Mouse (Mus musculus) kidney, embryonic 15.5 days (tissue): ENCODE measurements around the gene Rims1. TPM values are rescaled to one million over a fixed set of nuclear protein-coding genes. Genes with fewer than 3 reads are reported as not detected.

Experiments used
- ATAC-seq: fragments of 200-750 bp; cut with Nextera tagmentation; replicated peaks from 2 replicates; pipeline ENCODE4 v1.8.0; 2017; ENCODE audit warnings: moderate TSS enrichment; ENCODE audit not compliant: low FRiP score
- H3K27ac ChIP-seq: fragments of 300-500 bp; sonication (generic); 2 replicates; pipeline ENCODE4 v1.5.1; 2015; ENCODE audit warnings: mild to moderate bottlenecking, inconsistent platforms
- H3K27me3 ChIP-seq: fragments of 300-500 bp; sonication (generic); 2 replicates; pipeline ENCODE4 v1.6.1; 2015; ENCODE audit warnings: inconsistent platforms
- H3K36me3 ChIP-seq: fragments of 300-500 bp; sonication (generic); 2 replicates; pipeline ENCODE4 v1.6.1; 2015; ENCODE audit warnings: inconsistent platforms
- H3K4me1 ChIP-seq: fragments of 300-500 bp; sonication (generic); 2 replicates; pipeline ENCODE4 v1.6.1; 2015; ENCODE audit warnings: inconsistent platforms
- H3K4me2 ChIP-seq: fragments of 300-500 bp; sonication (generic); 2 replicates; pipeline ENCODE4 v1.6.1; 2015; ENCODE audit warnings: moderate library complexity, mild to moderate bottlenecking, inconsistent platforms
- H3K4me3 ChIP-seq: fragments of 300-500 bp; sonication (generic); replicated peaks from 2 replicates; pipeline ENCODE4 v1.5.1; 2015; ENCODE audit warnings: mild to moderate bottlenecking, inconsistent platforms
- H3K9ac ChIP-seq: fragments of 300-500 bp; sonication (generic); 2 replicates; pipeline ENCODE4 v1.6.1; 2015; ENCODE audit warnings: mild to moderate bottlenecking, inconsistent platforms
- H3K9me3 ChIP-seq: fragments of 300-500 bp; sonication (generic); replicated peaks from 2 replicates; pipeline ENCODE4 v1.6.1; 2016; ENCODE audit warnings: inconsistent platforms
- WGBS: fragments of 180-500 bp; shearing (Covaris S2); methylation state at CpG from one replicate; pipeline ENCODE4 v1.1.7; 2015; ENCODE audit warnings: mixed read lengths; 5-methylcytosine and 5-hydroxymethylcytosine counted together
- polyA plus RNA-seq: library from polyadenylated mRNA; unstranded; fragments of >200 nt; fragmentation: Nextera tagmentation; extraction: Ambion mirVana; gene quantifications from 2 replicates; pipeline ENCODE4 v1.2.1, GENCODE M21; 2015

Rims1 gene
- polyA plus RNA-seq, 1 experiment from 2014 or later = 2.4 TPM

DNA sequence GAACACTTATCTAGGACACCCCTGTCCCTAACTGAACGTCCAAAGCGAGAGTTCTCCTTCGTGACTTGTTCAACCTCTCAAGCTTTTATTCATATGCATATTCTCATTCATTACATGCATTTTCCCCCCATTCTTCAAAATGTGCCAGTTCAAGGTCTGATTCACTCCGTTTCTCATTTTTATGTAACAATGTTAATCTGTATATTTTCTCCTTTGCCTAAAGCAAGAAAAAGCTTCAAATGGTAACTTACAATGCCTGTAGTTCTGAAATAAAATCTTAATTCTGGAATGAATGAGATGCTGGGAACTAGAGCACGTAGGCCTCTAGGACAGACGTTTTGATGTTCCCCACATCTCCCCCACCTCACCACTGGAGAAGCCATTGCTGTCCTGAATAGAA, 141.6 kb downstream of the Rims1 start:
- no peaks in the 10 kb centered on the region for H3K4me1 ChIP-seq
- H3K4me2 ChIP-seq = no peak overlapping the region
- no peaks in the 10 kb centered on the region for H3K27me3 ChIP-seq
- H3K9ac ChIP-seq = no peak overlapping the region
- no peak overlapping the region for H3K27ac ChIP-seq
- no peaks in the 10 kb centered on the region for H3K36me3 ChIP-seq
- no peaks in the 10 kb centered on the region for H3K9me3 ChIP-seq
- H3K4me3 ChIP-seq = no peak overlapping the region
- no peak for ATAC-seq
- WGBS = 89% methylated on average over 6 of the region's 6 CpGs

DNA sequence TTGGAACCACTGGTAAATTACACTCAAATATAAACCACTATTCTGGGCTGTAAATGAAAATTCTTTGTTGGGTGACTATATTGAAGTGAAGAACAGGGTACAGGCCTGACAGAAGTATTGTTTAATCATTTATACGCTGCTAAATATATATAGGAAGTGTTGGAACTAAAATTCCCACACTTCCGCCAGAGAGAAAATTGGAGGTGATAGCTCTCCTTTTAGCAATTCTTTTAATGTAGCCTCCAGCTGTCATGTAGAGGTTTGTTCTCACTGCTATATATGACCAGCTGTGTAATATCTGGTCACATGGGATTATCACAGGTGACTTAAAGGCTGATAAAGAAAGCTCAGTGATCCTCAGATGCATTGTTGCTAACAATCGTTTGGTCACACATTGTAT, 144.0 kb downstream of the Rims1 start:
- Histone ChIP-seq H3K4me2 (no peak overlapping the region), H3K4me1 (no peaks in the 10 kb centered on the region), H3K9ac (no peak overlapping the region), H3K27me3 (no peaks in the 10 kb centered on the region), H3K27ac (no peak overlapping the region), H3K36me3 (no peaks in the 10 kb centered on the region), H3K9me3 (no peaks in the 10 kb centered on the region), H3K4me3 (no peak overlapping the region)
- ATAC-seq = no peak
- 85% methylated on average over 3 of the region's 3 CpGs for WGBS

DNA sequence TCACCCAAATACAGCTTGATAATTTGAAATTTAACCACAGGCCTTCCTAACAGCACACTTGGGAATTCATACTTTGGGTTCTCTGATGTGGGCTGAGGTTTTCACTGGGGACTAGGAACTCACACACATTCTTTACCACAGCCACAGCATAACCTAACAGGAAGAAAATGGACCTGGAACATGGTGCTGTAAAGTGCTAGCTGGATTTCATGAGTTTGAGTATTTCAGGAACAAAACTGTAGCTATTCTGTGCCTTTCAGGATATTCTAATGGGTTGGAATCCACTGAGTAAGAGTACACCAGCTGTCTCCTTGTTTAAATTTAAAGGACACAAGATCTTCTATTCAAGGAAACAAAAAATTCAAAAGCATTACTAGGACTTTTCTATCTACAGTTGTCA, 149.8 kb downstream of the Rims1 start:
- Histone ChIP-seq H3K9ac (no peak overlapping the region), H3K4me2 (no peak overlapping the region)
- ATAC-seq = no peak

DNA sequence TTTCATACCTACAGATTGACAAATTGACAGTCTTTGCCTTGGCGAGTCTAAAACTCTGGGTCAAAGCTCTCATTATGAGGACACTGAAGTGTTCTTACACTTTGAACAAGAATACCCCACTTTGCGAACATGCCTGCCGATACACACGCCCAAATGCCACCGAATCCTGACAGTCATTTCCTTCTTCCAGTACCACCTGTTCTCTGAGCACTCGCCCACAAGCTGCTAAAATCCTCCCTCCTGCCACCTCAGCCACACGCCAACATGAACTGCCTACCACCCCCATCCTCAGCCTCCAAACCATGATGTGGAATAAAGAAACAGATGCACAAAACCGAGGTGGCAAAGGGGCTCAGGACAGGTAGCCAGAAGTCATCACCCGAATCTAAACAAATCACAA, 150.9 kb downstream of the Rims1 start:
- no peaks in the 10 kb centered on the region for H3K4me1 ChIP-seq
- H3K36me3 ChIP-seq = no peaks in the 10 kb centered on the region
- H3K27ac ChIP-seq = no peak overlapping the region
- no peak overlapping the region for H3K9ac ChIP-seq
- no peaks in the 10 kb centered on the region for H3K27me3 ChIP-seq
- H3K9me3 ChIP-seq = no peaks in the 10 kb centered on the region
- no peak overlapping the region for H3K4me3 ChIP-seq
- ATAC-seq = no peak
- H3K4me2 ChIP-seq = no peak overlapping the region
- WGBS = 87% methylated on average over 9 of the region's 9 CpGs

More for the DNA sequence above, 149.8 kb downstream of the Rims1 start:
- no peak overlapping the region for H3K4me3 ChIP-seq
- no peaks in the 10 kb centered on the region for H3K36me3 ChIP-seq
- H3K9me3 ChIP-seq = no peaks in the 10 kb centered on the region
- H3K27me3 ChIP-seq = no peaks in the 10 kb centered on the region
- H3K27ac ChIP-seq = no peak overlapping the region
- H3K4me1 ChIP-seq = no peaks in the 10 kb centered on the region

DNA sequence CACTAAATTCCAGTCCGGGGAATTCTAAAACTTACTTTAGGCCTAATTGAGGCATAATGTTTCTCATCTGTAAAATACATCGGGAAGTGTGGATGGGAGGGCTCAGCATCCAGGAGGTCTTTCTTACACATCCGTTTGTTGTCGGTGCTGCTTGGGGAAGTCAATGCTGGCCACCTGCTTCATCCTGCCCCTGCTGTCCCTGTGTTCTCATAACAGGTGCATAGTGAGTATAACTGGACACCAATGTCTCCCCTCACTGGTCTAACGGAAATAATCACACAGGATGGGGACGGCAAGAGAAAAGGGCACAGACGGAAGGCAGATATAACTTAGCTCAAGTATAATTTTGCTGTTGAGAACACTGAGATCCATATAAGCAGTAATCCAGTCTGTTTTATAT, 155.2 kb downstream of the Rims1 start:
- H3K36me3 ChIP-seq = no peaks in the 10 kb centered on the region
- no peak overlapping the region for H3K4me3 ChIP-seq
- 84% methylated on average over 7 of the region's 7 CpGs for WGBS
- no peaks in the 10 kb centered on the region for H3K27me3 ChIP-seq
- no peak overlapping the region for H3K9ac ChIP-seq
- H3K9me3 ChIP-seq = no peaks in the 10 kb centered on the region
- no peak overlapping the region for H3K4me2 ChIP-seq
- ATAC-seq = no peak
- H3K4me1 ChIP-seq = no peaks in the 10 kb centered on the region
- H3K27ac ChIP-seq = no peak overlapping the region

DNA sequence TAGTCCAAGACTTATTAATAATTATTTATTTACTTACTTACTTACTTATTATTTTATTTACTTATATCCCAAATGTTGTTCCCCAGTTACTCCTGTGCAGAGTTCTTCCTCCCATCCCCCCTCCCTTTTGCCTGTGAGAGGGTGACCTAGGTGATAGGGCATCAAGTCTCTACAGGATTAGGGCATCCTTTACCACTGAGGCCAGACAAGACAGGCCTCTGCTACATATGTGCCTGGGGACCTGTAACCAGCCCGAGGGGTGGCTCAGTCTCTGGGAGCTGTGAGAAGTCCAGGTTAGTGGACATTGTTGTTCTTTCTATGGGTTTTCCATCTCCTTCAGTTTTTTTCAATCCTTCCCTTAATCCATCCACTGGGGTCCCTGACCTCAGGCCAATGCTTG, 156.4 kb downstream of the Rims1 start:
- H3K4me1 ChIP-seq = no peaks in the 10 kb centered on the region
- no peaks in the 10 kb centered on the region for H3K36me3 ChIP-seq
- H3K4me3 ChIP-seq = no peak overlapping the region
- no peak overlapping the region for H3K4me2 ChIP-seq
- H3K27me3 ChIP-seq = no peaks in the 10 kb centered on the region
- WGBS = 70% methylated on average over 1 of the region's 1 CpGs
- no peak for ATAC-seq
- no peak overlapping the region for H3K9ac ChIP-seq
- H3K27ac ChIP-seq = no peak overlapping the region
- no peaks in the 10 kb centered on the region for H3K9me3 ChIP-seq

DNA sequence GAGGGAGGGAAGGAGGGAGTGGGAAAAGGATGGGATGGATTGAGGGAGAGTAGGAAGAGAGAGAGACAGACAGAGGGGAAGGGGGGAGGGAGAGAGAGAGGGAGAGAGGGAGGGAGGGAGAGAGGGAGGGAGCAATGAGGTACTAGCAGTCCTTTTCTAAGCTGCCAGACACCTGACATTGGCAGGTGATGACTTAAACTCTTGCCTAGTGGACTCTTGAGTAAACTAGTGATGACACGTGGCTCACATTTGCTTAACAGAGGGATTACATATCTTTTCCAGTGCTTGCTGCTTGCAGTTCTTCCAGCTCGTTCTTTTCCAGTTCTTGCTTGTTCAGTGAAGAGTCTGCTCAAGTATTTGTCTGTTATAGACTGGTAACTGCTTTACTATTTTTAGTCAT, 160.5 kb downstream of the Rims1 start:
- no peaks in the 10 kb centered on the region for H3K4me1 ChIP-seq
- no peak overlapping the region for H3K4me2 ChIP-seq
- 52% methylated on average over 2 of the region's 2 CpGs for WGBS
- H3K27me3 ChIP-seq = no peaks in the 10 kb centered on the region
- H3K4me3 ChIP-seq = no peak overlapping the region
- no peak overlapping the region for H3K27ac ChIP-seq
- no peak overlapping the region for H3K9ac ChIP-seq
- ATAC-seq = no peak
- no peaks in the 10 kb centered on the region for H3K36me3 ChIP-seq
- no peaks in the 10 kb centered on the region for H3K9me3 ChIP-seq

DNA sequence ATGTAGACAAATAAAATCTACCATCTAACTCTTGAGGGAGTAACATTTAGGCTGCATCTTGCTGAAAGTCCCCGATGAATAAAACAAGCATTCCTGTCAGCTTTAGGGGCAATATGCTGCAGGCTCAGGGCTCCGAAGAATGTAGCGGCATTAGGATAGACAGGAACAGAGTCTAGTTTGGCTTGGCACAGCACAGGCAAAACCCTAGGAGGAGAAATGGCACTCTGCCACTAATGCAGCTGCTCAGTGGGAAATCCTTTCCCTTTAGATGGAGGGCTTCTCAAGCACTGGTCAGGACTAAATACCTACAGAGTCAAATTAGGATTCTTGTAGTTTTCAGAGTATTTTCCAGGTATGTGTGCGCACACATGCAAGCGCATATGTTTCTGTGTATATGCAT, 165.2 kb downstream of the Rims1 start:
- H3K4me1 ChIP-seq = no peaks in the 10 kb centered on the region
- no peaks in the 10 kb centered on the region for H3K27me3 ChIP-seq
- no peak overlapping the region for H3K27ac ChIP-seq
- 80% methylated on average over 5 of the region's 5 CpGs for WGBS
- H3K9me3 ChIP-seq = no peaks in the 10 kb centered on the region
- no peak overlapping the region for H3K4me3 ChIP-seq
- H3K9ac ChIP-seq = no peak overlapping the region
- H3K36me3 ChIP-seq = no peaks in the 10 kb centered on the region
- H3K4me2 ChIP-seq = no peak overlapping the region
- no peak for ATAC-seq

DNA sequence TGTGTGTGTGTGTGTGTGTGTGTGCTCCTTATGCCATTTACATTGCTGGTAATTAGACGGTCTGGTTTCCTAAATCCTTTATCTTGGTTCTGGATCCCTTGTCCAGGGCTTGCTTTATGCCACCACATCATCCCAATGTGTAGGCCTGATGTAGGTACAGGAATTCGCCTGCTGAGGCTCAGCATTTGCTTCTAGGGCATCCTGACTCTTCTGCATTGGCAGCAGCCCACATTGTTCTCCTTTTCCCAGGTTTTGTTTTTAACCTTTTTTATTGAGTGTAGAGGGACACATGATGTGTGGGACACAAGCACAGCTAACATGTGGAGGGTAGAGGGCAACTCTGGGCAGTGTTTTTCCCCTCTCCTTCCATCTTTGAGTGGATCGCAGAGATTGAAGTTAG, 166.1 kb downstream of the Rims1 start:
- no peak overlapping the region for H3K4me2 ChIP-seq
- H3K4me1 ChIP-seq = no peaks in the 10 kb centered on the region
- no peaks in the 10 kb centered on the region for H3K9me3 ChIP-seq
- H3K9ac ChIP-seq = no peak overlapping the region
- H3K27ac ChIP-seq = no peak overlapping the region
- no peaks in the 10 kb centered on the region for H3K36me3 ChIP-seq
- ATAC-seq = no peak
- no peaks in the 10 kb centered on the region for H3K27me3 ChIP-seq
- no peak overlapping the region for H3K4me3 ChIP-seq
- WGBS = 76% methylated on average over 3 of the region's 3 CpGs

DNA sequence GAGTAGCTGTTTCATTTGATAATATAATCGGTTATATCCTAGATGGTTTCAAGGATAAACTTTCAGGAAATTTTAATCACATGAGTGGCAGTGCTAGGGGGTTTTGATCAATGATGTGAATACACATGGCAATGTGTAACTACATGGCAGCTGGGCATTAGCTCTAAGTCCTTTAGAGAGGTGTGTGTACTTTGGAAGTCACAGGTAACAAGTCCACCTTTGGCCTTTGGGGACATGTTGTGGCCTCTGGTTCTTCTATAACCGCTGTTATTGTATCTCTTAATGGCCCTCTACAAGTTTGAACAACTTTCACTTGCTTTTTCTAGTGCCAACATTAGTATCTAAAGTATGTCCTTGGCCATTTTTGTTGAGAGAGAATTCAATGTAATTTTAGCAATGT, 171.9 kb downstream of the Rims1 start:
- WGBS = 91% methylated on average over 2 of the region's 2 CpGs
- ATAC-seq = no peak
- Histone ChIP-seq H3K27me3 (no peaks in the 10 kb centered on the region), H3K4me2 (no peak overlapping the region), H3K9ac (no peak overlapping the region), H3K27ac (no peak overlapping the region), H3K36me3 (no peaks in the 10 kb centered on the region), H3K4me3 (no peak overlapping the region), H3K4me1 (no peaks in the 10 kb centered on the region), H3K9me3 (no peaks in the 10 kb centered on the region)

DNA sequence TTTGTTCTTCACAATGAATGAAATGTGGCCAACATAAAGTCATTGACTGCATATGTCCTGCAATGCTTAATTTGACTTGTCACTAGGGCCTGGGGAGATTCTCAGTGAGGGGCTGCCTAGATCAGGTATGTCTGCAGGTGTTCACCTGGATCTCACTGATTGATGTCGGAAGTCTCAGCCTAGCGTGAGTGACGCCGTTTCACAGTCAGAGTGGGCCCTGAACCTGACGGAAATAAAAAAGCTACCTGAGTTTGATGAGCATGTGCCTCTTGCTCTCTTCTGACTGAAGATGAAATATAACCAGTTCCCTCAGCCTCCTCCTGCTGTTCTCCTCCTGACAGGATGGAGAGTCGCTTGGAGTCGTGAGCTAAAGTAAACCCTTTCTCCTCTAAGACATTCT, 173.2 kb downstream of the Rims1 start:
- no peak overlapping the region for H3K4me3 ChIP-seq
- no peaks in the 10 kb centered on the region for H3K27me3 ChIP-seq
- WGBS = 77% methylated on average over 7 of the region's 7 CpGs
- H3K36me3 ChIP-seq = no peaks in the 10 kb centered on the region
- H3K27ac ChIP-seq = no peak overlapping the region
- ATAC-seq = no peak
- no peaks in the 10 kb centered on the region for H3K4me1 ChIP-seq
- no peak overlapping the region for H3K9ac ChIP-seq
- H3K9me3 ChIP-seq = no peaks in the 10 kb centered on the region
- no peak overlapping the region for H3K4me2 ChIP-seq

DNA sequence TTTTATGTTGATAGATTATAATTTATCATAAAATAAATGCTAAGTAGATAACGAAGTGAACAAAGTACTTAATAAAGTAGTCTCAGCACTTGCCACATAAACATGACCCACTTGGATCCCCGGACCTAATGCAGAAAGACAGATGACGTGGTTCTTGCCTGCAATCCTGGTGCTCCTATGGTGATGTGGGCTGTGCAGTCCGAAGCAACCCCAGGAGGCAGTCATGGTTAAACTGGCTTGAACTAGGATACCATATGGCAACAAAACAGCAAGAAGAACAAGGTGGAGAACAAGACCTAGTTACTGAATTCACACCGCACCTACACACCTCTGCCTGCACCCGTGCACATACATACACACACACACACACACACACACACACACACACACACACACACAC, 173.8 kb downstream of the Rims1 start:
- no peak for ATAC-seq
- Histone ChIP-seq H3K36me3 (no peaks in the 10 kb centered on the region), H3K27ac (no peak overlapping the region), H3K4me3 (no peak overlapping the region), H3K9ac (no peak overlapping the region), H3K27me3 (no peaks in the 10 kb centered on the region), H3K9me3 (no peaks in the 10 kb centered on the region), H3K4me1 (0 out of 2 replicates have a peak, but pooled peaks cover 2% of the 10 kb centered on the region), H3K4me2 (no peak overlapping the region)
- WGBS = 91% methylated on average over 6 of the region's 6 CpGs

DNA sequence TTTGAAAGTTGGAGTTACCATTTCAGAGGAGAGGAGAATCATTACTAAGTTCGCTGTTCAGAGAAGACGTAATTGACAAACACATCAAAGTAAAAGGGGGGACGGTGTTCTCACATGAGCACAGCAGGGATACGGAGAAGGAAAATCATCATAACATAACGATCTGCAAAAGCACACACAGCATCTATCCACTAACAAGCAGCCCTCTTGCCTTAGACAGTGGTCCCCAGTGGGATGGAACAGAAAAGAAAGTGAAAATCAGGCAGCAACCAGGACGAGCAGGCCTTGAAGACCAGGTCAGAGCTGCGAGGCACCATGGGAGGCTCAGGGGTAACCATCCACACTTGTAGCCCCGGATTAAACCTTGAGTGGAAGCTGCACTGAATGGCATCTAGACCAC, 176.8 kb downstream of the Rims1 start:
- 84% methylated on average over 8 of the region's 8 CpGs for WGBS
- Histone ChIP-seq H3K27ac (no peak overlapping the region), H3K4me1 (0 out of 2 replicates have a peak, but pooled peaks cover 3% of the 10 kb centered on the region), H3K9ac (no peak overlapping the region), H3K4me3 (no peak overlapping the region), H3K27me3 (no peaks in the 10 kb centered on the region), H3K36me3 (no peaks in the 10 kb centered on the region), H3K9me3 (no peaks in the 10 kb centered on the region), H3K4me2 (no peak overlapping the region)
- no peak for ATAC-seq
